Mouse (Mus musculus) limb, embryonic 11.5 days (tissue): Measurements from ENCODE around the gene Egln2. TPM values are rescaled to one million over a fixed set of nuclear protein-coding genes. Genes with fewer than 3 reads are reported as not detected.

Experiments
- ATAC-seq: fragments of 200-750 bp; cut with Nextera tagmentation; 2 replicates; pipeline ENCODE4 v1.8.0; 2017; ENCODE audit warnings: low read depth; ENCODE audit not compliant: insufficient number of reproducible peaks, low FRiP score, low TSS enrichment
- DNase-seq: peaks from one replicate; pipeline ENCODE4 v3.0.0-alpha.2; 2015; ENCODE audit warnings: low spot score
- H3K27ac ChIP-seq: fragments of 300-500 bp; sonication (generic); replicated peaks from 2 replicates; pipeline ENCODE4 v1.5.1; 2014; ENCODE audit warnings: low read depth, mild to moderate bottlenecking, low read length
- H3K27me3 ChIP-seq: fragments of 300-500 bp; sonication (generic); 2 replicates; pipeline ENCODE4 v1.6.1; 2014; ENCODE audit warnings: mild to moderate bottlenecking, low read length, mixed read lengths; ENCODE audit not compliant: control insufficient read depth, insufficient read depth
- H3K36me3 ChIP-seq: fragments of 300-500 bp; sonication (generic); 2 replicates; pipeline ENCODE4 v1.6.1; 2014; ENCODE audit warnings: mild to moderate bottlenecking, low read length, moderate library complexity, mixed read lengths; ENCODE audit not compliant: control insufficient read depth, insufficient read depth
- H3K4me1 ChIP-seq: fragments of 300-500 bp; sonication (generic); 2 replicates; pipeline ENCODE4 v1.6.1; 2014; ENCODE audit warnings: low read length, mixed read lengths; ENCODE audit not compliant: control insufficient read depth, insufficient read depth
- H3K4me2 ChIP-seq: fragments of 300-500 bp; sonication (generic); 2 replicates; pipeline ENCODE4 v1.6.1; 2014; ENCODE audit warnings: low read depth, mild to moderate bottlenecking, moderate library complexity; ENCODE audit not compliant: severe bottlenecking
- H3K4me3 ChIP-seq: fragments of 300-500 bp; sonication (generic); 2 replicates; pipeline ENCODE4 v1.5.1; 2014; ENCODE audit warnings: low read depth, low read length
- H3K9ac ChIP-seq: fragments of 300-500 bp; sonication (generic); 2 replicates; pipeline ENCODE4 v1.6.1; 2014; ENCODE audit warnings: mild to moderate bottlenecking, low read length
- H3K9me3 ChIP-seq: fragments of 300-500 bp; sonication (generic); 2 replicates; pipeline ENCODE4 v1.6.1; 2016; ENCODE audit warnings: low read length; ENCODE audit not compliant: control insufficient read depth
- WGBS: fragments of 180-500 bp; shearing (Covaris S2); extraction: QIAGEN DNeasy Blood & Tissue Kit; methylation state at CpG from one replicate; pipeline ENCODE4 v1.1.7; 2014; 5-methylcytosine and 5-hydroxymethylcytosine counted together
- polyA plus RNA-seq: library from polyadenylated mRNA; unstranded; fragments of >200 nt; fragmentation: Nextera tagmentation; extraction: Ambion mirVana; gene quantifications from 2 replicates; pipeline ENCODE4 v1.2.1, GENCODE M21; 2014

The Egln2 gene
- polyA plus RNA-seq, 1 experiment from 2014 or later = 52.3 TPM

GRCm38 (mm10) chr7:27193731-27194130 lies 27.1 kb upstream of the Egln2 start:
- 83% methylated on average over 4 of the region's 4 CpGs for WGBS
- Histone ChIP-seq H3K4me2 (no peak overlapping the region), H3K27me3 (no peaks in the 10 kb centered on the region), H3K9ac (no peak overlapping the region), H3K36me3 (peaks cover 45% of the 10 kb centered on the region), H3K4me1 (peaks cover 15% of the 10 kb centered on the region), H3K4me3 (no peak overlapping the region), H3K9me3 (no peaks in the 10 kb centered on the region), H3K27ac (no peak overlapping the region)
- no peak for DNase-seq
- no peak for ATAC-seq

- no peak overlapping the region for H3K4me3 ChIP-seq
- no peaks in the 10 kb centered on the region for H3K27me3 ChIP-seq
- no peak for ATAC-seq
- DNase-seq = no peak
- no peak overlapping the region for H3K27ac ChIP-seq
- WGBS = 90% methylated on average over 5 of the region's 5 CpGs
- H3K4me1 ChIP-seq = peaks cover 15% of the 10 kb centered on the region
- H3K36me3 ChIP-seq = peaks cover 55% of the 10 kb centered on the region
- no peak overlapping the region for H3K9ac ChIP-seq
- no peaks in the 10 kb centered on the region for H3K9me3 ChIP-seq
- no peak overlapping the region for H3K4me2 ChIP-seq
These were observed 25.8 kb upstream of the Egln2 start for GRCm38 (mm10) chr7:27192434-27192833.

DNA sequence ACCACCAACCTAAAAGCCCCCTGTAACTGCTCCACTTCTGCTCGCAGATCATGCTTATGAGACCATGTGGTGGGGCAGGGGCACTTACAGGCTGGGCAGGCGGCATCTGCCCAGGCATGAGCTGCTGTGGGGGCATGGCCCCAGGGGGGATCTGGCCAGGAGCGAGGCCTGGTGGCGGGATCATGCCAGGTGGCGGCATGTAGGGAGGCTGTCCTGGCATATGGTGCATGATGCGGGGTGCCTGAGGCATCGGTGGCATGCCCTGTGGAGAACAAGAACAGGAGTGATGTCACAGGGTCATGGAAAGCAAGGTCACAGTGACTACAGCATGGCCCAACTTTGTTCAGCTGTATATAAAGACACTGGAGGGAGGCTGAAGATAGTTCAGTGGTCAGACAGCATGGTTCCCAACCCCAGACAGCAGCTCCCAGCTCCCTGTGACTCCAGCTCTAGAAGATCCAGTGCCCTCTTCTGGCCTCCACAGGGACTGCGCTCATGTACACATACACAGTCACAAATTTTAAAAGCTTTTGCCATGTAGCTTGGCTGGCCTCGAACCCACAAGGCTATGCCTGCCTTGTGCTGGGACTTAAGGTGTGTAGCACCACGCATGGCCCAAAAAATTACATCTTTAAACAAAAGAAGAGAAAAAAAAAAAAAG lies 22.8 kb upstream of the Egln2 start:
- Histone ChIP-seq H3K4me2 (no peak overlapping the region), H3K9me3 (no peaks in the 10 kb centered on the region), H3K36me3 (peaks cover 72% of the 10 kb centered on the region), H3K27me3 (no peaks in the 10 kb centered on the region), H3K4me1 (peaks cover 6% of the 10 kb centered on the region; the same call in 1 of the 2 replicates), H3K4me3 (no peak overlapping the region), H3K27ac (no peak overlapping the region), H3K9ac (no peak overlapping the region)
- ATAC-seq (no peak), DNase-seq (no peak)
- 97% methylated on average over 10 of the region's 10 CpGs for WGBS

DNA sequence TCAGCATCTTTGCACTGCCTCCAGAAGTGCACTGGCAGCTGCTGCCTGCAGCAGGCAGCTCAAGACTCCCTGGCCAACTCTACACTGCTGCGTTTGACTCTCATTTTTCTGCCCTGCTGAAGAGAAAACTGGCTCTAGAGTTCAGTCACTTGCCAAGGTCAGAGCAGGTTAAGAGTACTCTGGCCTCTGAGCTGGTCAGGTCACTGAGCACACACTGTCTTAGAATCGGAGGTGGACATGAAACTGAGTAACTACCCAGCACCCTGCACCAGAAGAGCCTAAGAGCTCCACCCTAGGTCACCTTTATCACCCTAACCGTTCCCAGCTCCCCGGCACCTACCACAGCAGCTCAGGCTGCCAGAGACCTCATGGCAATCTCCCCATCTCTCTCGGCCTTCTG lies 19.4 kb upstream of the Egln2 start:
- H3K27ac ChIP-seq = no peak overlapping the region
- no peaks in the 10 kb centered on the region for H3K27me3 ChIP-seq
- peaks cover 48% of the 10 kb centered on the region for H3K36me3 ChIP-seq
- H3K9me3 ChIP-seq = no peaks in the 10 kb centered on the region
- H3K4me1 ChIP-seq = no peaks in the 10 kb centered on the region
- H3K4me2 ChIP-seq = no peak overlapping the region
- WGBS = 89% methylated on average over 5 of the region's 5 CpGs
- DNase-seq (no peak), ATAC-seq (0 out of 2 replicates have a peak, but pooled peaks have one; percentile 6)
- H3K9ac ChIP-seq = no peak overlapping the region
- no peak overlapping the region for H3K4me3 ChIP-seq

GRCm38 (mm10) chr7:27184964-27185363 lies 18.4 kb upstream of the Egln2 start:
- Histone ChIP-seq H3K4me1 (no peaks in the 10 kb centered on the region), H3K27me3 (no peaks in the 10 kb centered on the region), H3K27ac (no peak overlapping the region), H3K9me3 (no peaks in the 10 kb centered on the region), H3K4me3 (no peak overlapping the region), H3K4me2 (no peak overlapping the region), H3K36me3 (peaks cover 39% of the 10 kb centered on the region), H3K9ac (no peak overlapping the region)
- ATAC-seq (no peak), DNase-seq (peak; percentile 77)
- 46% methylated on average over 3 of the region's 3 CpGs for WGBS

- ATAC-seq (no peak), DNase-seq (no peak)
- 0 out of 2 replicates have a peak, but pooled peaks cover 3% of the 10 kb centered on the region for H3K4me1 ChIP-seq
- WGBS = 89% methylated on average over 1 of the region's 1 CpGs
- no peak overlapping the region for H3K4me2 ChIP-seq
- no peaks in the 10 kb centered on the region for H3K9me3 ChIP-seq
- H3K27ac ChIP-seq = no peak overlapping the region
- no peak overlapping the region for H3K4me3 ChIP-seq
- peaks cover 18% of the 10 kb centered on the region for H3K36me3 ChIP-seq
- H3K27me3 ChIP-seq = no peaks in the 10 kb centered on the region
- no peak overlapping the region for H3K9ac ChIP-seq
These were observed 15.9 kb upstream of the Egln2 start for GRCm38 (mm10) chr7:27182498-27182897.

DNA sequence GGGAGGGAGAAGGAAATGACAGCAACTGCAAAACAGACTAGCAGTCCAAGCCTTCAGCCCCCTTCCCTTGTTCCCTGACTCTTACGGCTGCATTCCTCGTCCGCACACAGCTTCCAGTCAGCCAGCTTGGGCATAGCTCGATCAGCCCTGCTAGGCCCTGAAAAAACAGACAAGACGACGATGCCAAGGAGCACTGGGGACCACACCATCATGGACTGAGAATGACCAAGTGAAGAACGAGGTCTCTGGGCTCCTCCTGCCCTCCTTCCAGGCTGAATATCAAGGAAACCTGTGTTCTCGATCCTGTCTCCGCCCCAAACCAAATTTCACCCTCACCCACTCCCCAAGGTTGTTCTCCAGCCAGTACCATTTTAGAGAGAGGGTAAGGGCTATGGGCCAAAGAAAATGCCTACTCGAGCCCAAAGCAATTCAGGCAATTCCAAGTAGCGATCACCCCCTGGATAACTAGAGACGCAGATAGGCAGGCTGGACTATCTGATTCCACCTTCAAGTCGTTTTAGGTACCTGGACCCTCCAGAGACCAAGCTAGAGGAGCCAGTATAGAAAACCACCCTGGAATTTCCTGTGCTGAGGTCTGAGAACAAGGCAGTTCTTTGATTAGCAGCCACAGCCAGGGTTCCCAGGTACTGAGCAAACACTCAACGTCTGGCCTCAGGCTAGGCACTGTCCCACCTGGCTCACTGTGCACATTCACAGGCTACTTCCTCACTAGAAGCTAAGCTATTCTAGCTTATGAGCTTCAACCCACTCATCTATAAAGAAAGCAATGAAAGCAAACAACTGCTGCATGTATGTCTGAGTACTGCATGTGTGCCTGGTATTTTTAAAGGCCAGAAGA lies 14.5 kb upstream of the Egln2 start, which contains the start of the genes Gm21983 and Mia:
Gene Gm21983, minus strand, starts transcription at position 250 of the 859 bp plus-strand sequence.
Gene Mia, minus strand, starts transcription at position 321 of the 859 bp plus-strand sequence.
- no peak within 1 kb of the TSS for H3K4me3 ChIP-seq
- 65% methylated on average over 14 of the region's 14 CpGs for WGBS

DNA sequence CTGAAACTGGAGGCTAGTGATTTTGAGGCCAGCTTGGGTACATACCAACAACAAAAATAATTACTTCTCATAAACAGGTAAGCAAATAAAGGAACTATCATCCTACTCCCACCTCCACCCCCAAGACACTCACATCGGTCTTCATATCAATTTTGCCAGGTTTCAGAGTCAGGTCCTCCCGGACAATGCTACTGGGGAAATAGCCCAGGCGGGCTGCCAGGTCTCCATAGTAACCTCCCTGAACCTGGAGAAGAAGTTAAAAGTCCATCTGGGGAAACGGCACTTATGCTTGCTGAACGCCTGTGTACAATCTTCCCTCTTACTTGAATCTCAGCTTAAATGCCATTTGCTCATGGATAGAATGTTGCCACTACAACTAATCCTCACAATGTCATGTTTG lies 13.4 kb upstream of the Egln2 start:
- WGBS = 84% methylated on average over 5 of the region's 5 CpGs
- Histone ChIP-seq H3K9ac (no peak overlapping the region), H3K36me3 (peaks cover 2% of the 10 kb centered on the region; the same call in 1 of the 2 replicates), H3K27ac (no peak overlapping the region), H3K4me3 (no peak overlapping the region), H3K4me2 (no peak overlapping the region), H3K27me3 (no peaks in the 10 kb centered on the region), H3K4me1 (0 out of 2 replicates have a peak, but pooled peaks cover 3% of the 10 kb centered on the region), H3K9me3 (no peaks in the 10 kb centered on the region)
- ATAC-seq = no peak
- DNase-seq = no peak

More for the DNA sequence above, 14.5 kb upstream of the Egln2 start, which contains the start of the genes Gm21983 and Mia:
- Histone ChIP-seq H3K36me3 (peaks cover 11% of the 10 kb centered on the region), H3K9ac (no peak within 1 kb of the TSS), H3K27me3 (no peaks in the 10 kb centered on the region), H3K9me3 (no peaks in the 10 kb centered on the region), H3K4me1 (0 out of 2 replicates have a peak, but pooled peaks cover 3% of the 10 kb centered on the region), H3K27ac (no peak within 1 kb of the TSS), H3K4me2 (no peak within 1 kb of the TSS)
- DNase-seq = no peak
- ATAC-seq = no peak
